Mouse (Mus musculus): ENCODE results near the gene Serinc1. TPM values are rescaled to one million over a fixed set of nuclear protein-coding genes. Genes with fewer than 3 reads are reported as not detected.

Gene Serinc1
- total RNA-seq, 2 experiments from 2014 or later: 886 to 905 TPM

DNA sequence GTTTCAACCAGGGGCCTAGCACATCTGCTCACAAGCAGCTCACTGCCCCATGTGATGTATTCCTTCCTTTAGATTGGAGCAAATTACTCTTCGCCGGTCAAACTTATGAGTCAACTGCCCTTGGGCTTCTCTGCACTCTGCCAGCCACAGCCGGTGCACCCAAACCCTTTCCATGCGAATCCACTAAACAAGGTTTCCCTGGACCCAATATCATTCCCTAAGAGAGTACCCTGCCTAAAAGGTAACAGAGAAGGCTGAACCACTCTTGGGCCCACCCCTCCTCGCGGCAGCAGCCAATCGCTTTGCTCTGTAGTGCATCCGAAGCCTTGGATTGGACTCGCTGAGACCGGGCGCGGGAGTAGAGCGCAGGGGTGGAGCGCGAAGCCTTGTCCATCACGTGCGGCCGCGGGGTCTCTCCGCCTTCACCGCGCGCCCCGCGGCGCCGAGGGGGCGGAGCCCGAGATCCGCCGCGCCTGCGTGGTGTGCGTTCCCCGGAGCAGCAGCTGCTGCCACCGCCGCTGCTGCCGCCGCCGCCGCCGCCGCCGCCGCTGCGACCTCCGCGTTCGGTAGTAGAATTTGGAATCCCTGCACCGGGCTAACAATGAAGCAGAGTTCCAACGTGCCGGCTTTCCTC is 46.3 kb downstream of the Serinc1 start, which contains the start of gene Hsf2:
Hsf2 (plus strand) TSS at position 478 of the 634 bp plus-strand sequence.
- DNase-seq (ENCODE audit: low spot score in 2 of 2): peak; percentile 93 to 97

DNA sequence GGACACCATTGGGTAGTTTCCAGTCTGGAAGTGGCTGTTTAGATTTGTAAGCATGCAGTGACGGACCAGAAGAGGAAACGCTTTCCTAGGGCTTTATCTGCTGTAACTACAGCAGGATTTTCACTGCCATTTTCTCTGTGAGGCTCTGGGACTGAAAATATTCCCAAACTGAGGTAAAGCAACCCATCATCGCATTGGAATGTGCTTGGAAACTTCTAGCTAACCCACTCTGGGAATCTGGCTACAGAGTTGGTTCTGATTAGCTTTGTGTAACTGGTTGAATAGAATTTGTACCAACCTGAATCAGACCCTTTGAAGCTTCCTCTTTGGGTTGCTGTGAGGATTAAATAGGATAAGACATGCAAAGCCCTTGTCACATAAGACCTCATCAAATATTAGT is 47.6 kb downstream of the Serinc1 start:
- DNase-seq (ENCODE audit: low spot score in 2 of 2): no peak

DNA sequence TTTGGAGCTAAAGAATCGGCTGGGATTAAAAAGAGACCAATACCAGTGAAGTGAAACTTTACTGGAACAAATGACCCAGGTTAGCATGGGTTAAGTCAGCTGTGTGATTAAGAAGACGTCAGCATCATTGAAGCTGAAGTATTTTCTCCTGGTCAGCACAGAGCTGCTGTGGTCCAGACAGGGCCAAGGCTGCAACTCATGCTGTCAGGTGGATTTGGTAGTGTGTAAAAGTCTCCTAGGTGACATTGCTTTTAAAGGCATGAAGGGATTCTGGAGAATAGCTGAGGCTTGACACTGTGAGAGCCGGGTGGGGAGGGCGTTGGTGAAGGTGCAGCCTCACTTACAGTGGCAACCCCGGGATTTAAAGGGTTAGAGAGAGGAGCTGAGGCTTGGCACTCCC is 50.6 kb downstream of the Serinc1 start:
- DNase-seq (ENCODE audit: low spot score in 2 of 2): no peak

DNA sequence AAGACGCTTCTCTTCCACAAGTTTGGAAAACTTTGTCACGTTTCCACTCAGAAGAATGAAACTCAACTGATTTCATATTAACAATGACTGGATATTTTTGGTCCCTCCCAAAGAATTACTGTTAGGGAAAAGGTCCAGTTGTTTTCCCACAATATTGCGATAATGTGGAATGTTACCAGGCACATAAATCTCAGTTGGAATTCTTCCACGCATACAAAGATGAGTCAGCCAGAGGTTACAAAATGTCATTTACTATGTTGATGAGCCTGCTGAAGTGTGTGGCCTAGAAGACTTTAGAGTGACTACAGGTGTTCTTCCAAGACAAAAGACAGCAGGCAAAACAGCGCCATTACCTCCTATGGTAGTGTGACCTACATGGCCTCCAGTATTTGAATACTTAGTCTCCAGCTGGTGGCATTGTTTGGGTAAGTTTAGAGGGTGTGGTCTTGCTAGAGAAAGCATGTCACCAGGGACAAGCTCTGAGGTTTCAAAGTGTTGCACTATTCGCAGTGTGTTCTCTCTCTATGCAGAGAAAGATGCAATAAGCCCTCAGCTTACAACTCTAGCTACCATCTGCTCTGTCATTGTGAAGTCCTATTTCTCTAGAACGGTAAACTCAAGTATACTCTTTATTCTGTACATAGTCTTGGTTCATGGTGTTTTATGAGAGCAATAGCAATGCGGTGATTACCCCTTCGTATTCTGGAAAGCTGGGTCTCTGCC is 55.0 kb downstream of the Serinc1 start:
- DNase-seq (ENCODE audit: low spot score in 2 of 2): no peak

Other genes starting within 250 kb of the Serinc1 start
- 10 to 100 TPM; 37.0 to 37.2 TPM for gene Hsf2, start 46.1 kb downstream of the Serinc1 start, total RNA-seq (2021)
- 10 to 100 TPM in 1 of 2 experiments, 1 to 10 TPM in 1; 7.6 to 10.5 TPM for gene Pkib, start 99.5 kb upstream of the Serinc1 start, total RNA-seq (2021)

Measured in layer of hippocampus, postnatal 14 days (tissue).